Mouse (Mus musculus): ENCODE results near the gene Ccdc83. TPM values are rescaled to one million over a fixed set of nuclear protein-coding genes. Genes with fewer than 3 reads are reported as not detected.

Ccdc83 gene
- not detected in 2 replicates for polyA plus RNA-seq (2016; fragmentation: Nextera tagmentation; extraction: Ambion mirVana)

DNA sequence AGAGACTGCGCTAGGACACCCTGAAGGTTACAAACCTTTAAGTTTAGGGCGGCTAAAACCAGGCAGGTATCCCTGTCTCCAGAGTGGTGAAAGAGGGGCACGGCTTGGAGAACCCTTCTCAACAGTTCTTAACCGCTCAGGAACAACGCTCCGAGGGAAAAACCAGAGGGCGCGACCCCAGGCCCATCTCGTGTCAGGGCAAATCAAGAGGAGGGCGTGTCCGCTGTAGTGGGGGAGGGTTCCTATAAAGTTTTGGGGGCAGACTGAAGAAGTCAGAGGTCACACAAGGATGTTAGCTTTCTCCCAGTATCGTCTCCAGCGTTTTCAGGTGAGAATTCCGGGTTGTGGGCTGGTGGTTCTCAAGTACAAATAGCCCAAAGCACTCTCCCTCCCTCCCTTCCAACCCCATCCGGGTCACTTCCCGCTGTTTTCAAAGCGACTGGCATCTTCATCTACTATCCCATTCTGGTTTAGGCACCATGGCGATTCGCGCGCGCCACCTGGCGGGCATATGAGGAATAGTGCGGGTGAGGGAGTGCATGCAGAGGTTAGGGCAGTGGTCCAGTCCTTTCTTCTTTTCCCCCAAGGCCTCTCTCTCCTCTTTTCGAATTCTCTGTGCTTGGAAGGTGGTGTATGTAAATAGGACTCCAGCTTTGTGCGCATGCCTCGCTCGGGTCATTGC is at the start of gene Ccdc83:
Gene Ccdc83 (minus strand): TSS at position 489 of the 682 bp plus-strand sequence.
- peak within 1 kb of the TSS; percentile 47 for H3K4me3 ChIP-seq
- no peaks in the 10 kb centered on the region for H3K9me3 ChIP-seq (replicated peaks)
- peaks cover 18% of the 10 kb centered on the region for H3K4me1 ChIP-seq
- no peaks in the 10 kb centered on the region for H3K36me3 ChIP-seq
- peak within 1 kb of the TSS; percentile 76 for H3K27ac ChIP-seq (replicated peaks)
- DNase-seq (ENCODE audit: low spot score): peak; percentile 87
- 5% methylated on average over 28 of the region's 28 CpGs for WGBS
- no peaks in the 10 kb centered on the region for H3K27me3 ChIP-seq (ENCODE audit: low read depth, poor library complexity, severe bottlenecking)

DNA sequence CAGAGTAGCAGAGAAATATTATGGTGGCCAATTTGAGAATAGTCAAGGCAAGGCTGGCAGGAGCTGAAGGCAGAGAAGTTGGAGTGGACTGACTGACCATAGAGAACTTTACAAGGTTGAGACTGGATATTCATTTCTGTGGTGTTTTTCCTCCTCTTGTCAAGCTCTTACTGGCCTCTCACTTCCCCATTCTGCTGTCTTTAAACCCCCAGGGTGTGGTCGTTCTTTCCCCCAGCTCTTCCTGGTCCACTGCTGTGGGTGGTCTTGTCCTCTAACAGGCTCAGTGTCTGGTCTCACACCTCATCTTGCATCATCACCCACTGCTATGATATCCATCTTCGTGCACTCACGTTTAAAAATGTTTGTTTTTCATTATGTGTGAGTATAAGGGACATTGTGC is 47.8 kb upstream of the Ccdc83 start:
- Histone ChIP-seq H3K9me3 (replicated peaks) (no peaks in the 10 kb centered on the region), H3K27me3 (ENCODE audit: low read depth, poor library complexity, severe bottlenecking) (no peaks in the 10 kb centered on the region), H3K36me3 (no peaks in the 10 kb centered on the region), H3K27ac (replicated peaks) (no peak overlapping the region), H3K4me3 (no peak overlapping the region), H3K4me1 (peaks cover under 1% of the 10 kb centered on the region; the same call in 1 of the 2 replicates)
- 68% methylated on average over 3 of the region's 3 CpGs for WGBS
- DNase-seq (ENCODE audit: low spot score): no peak

DNA sequence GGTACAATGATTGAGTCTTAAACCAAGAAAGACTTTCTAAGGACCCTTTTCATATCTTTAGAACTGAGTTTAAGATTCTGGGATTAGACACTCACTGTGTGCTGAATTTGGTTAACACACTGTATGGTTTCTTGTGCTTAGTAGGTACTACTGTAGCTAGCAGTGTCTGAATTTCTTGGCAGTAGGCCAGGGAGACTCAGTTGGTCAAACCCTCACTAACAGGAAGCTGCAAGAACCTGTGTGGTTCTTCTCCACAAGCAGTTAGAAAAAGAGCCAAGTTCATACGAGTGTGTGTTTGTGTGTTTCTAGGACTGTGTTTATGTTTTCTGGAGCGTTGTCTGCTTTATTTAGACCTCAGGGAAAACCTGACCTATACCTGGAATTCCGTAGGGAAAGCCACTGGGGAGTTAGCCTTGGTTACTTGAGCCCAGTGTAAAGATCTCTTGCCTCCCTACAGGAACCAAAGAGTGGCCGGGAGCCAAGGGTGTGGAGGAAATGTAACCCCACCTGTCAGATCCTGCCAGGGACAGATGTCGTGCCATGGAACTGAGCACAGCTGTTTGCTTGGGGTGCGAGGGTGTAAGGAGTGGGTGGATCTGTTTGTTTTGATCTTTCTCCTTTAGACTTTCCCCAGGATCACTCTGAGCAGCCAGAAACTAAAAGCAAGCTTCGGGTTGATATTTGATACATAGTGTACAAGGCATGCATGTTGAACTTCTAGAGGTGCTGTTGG is 46.7 kb upstream of the Ccdc83 start:
- Histone ChIP-seq H3K4me1 (peaks cover 6% of the 10 kb centered on the region), H3K27ac (replicated peaks) (no peak overlapping the region), H3K27me3 (ENCODE audit: low read depth, poor library complexity, severe bottlenecking) (0 out of 2 replicates have a peak, but pooled peaks cover 8% of the 10 kb centered on the region), H3K4me3 (no peak overlapping the region), H3K36me3 (no peaks in the 10 kb centered on the region), H3K9me3 (replicated peaks) (no peaks in the 10 kb centered on the region)
- no peak for DNase-seq (ENCODE audit: low spot score)
- WGBS: 72% methylated on average over 7 of the region's 7 CpGs

DNA sequence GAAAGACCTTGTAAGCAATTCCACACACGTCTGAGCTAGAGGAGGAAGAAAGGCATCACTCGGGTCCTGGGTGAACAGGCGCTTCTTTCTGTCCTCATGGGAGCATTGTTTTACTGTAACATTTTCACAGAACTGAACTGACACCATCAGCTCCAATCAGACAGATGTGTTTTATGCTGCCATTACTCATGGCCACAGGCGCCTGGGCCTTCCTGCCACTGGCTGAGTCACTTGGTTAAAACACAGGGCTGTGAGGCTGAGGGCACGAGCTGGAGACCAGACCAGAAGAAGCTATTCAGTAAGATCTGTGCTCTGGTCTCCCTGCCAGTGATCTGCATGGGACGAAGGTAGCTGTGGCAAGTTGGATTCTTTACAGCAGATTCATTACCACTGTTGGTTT is 42.4 kb upstream of the Ccdc83 start:
- no peak for DNase-seq (ENCODE audit: low spot score)
- peaks cover 30% of the 10 kb centered on the region for H3K4me1 ChIP-seq
- WGBS: 84% methylated on average over 6 of the region's 6 CpGs
- H3K9me3 ChIP-seq (replicated peaks): no peaks in the 10 kb centered on the region
- H3K27ac ChIP-seq (replicated peaks): no peak overlapping the region
- H3K36me3 ChIP-seq: no peaks in the 10 kb centered on the region
- peaks cover 30% of the 10 kb centered on the region for H3K27me3 ChIP-seq (ENCODE audit: low read depth, poor library complexity, severe bottlenecking)
- no peak overlapping the region for H3K4me3 ChIP-seq

DNA sequence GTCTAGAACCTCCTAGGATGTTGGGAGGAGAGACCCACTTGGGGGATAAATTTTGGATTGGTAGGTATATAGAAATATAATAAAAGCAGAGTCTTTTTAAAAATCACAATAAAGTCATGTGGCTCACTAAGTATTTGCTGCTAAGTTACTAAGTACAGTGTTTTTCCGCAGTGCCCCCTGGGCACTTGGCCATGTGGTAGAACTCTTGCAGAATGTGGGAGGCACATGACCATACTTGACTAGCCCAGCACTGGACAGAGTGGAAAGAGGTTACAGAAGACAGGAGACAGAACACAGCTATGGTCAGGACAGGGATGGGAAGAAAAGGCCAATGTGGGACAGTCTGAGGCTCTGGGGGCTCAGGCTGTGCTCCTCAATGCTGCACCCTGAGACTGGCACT is 41.4 kb upstream of the Ccdc83 start:
- 86% methylated on average over 1 of the region's 1 CpGs for WGBS
- H3K27me3 ChIP-seq (ENCODE audit: low read depth, poor library complexity, severe bottlenecking): peaks cover 41% of the 10 kb centered on the region
- H3K9me3 ChIP-seq (replicated peaks): no peaks in the 10 kb centered on the region
- DNase-seq (ENCODE audit: low spot score): no peak
- no peak overlapping the region for H3K4me3 ChIP-seq
- no peaks in the 10 kb centered on the region for H3K36me3 ChIP-seq
- peak overlapping the region; percentile 66 for H3K27ac ChIP-seq (replicated peaks)
- H3K4me1 ChIP-seq: peaks cover 39% of the 10 kb centered on the region

DNA sequence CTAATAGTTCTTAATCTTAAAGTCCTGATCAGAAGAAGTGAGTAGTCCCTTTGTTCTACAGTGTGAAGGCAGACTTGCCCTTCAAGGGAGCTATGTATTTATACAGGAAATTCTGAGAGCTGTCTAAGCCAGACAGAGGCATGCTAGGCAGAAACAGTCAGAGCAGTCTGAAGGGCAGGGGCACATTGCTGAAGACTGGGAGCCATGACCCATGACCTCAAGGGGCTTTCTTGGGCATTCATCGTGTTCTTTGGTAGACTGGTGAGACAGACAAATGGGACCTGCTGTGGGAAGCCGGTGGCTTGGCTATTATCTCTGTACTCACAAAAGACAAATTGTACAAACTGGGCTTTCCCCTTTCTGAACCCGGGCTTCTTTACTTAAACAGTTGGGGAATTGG is 40.5 kb upstream of the Ccdc83 start:
- H3K27me3 ChIP-seq (ENCODE audit: low read depth, poor library complexity, severe bottlenecking): peaks cover 46% of the 10 kb centered on the region
- H3K9me3 ChIP-seq (replicated peaks): no peaks in the 10 kb centered on the region
- H3K4me1 ChIP-seq: peaks cover 39% of the 10 kb centered on the region
- H3K36me3 ChIP-seq: no peaks in the 10 kb centered on the region
- H3K4me3 ChIP-seq: no peak overlapping the region
- peak; percentile 72 for DNase-seq (ENCODE audit: low spot score)
- WGBS: 11% methylated on average over 3 of the region's 3 CpGs
- peak overlapping the region; percentile 69 for H3K27ac ChIP-seq (replicated peaks)

DNA sequence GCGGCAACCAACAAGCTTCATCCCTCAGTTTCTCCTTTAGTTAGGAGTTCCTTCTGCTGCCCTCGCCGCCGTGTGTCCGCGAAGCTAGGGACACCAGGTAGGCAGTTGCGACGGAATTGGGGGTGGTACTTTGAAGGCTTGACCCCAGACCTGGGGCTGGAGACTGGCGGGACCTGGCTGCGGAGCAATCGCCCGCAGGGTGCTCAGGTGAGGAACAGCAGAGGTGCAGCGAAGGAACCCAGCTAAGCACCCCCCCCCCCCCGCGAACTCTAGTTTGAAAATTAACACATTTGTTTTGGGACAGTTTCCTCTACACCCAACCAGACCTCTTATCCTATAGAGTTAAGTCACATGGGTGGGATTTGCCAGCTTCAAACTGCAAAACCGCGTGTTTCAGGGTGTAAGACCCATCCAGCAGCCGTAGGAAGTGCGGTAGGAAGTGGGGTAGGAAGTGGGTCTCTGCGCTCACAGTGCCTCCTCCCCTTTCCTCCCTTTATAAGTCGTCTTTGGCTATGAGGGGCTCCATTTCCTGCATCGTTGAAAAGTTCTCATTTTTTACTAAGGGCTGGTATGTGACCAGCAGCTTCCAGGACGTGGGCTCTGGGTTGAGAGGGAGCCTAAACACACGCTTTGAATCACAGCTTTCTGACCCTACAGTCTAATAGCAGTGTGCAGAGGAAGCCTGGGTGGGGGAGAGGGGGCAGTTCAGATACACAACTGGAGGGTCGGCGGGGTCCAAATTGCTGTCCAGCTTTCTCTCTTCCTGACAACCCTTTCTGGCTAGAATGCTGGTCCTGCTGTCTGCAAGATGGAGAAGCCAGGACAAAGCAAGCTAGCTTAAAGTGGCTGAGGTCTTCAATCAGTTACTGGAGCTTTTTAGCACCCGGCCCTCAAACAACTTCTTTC is 37.3 kb upstream of the Ccdc83 start:
- Histone ChIP-seq H3K27ac (replicated peaks) (peak overlapping the region; percentile 74), H3K4me3 (peak overlapping the region; percentile 72), H3K4me1 (peaks cover 38% of the 10 kb centered on the region), H3K9me3 (replicated peaks) (no peaks in the 10 kb centered on the region), H3K36me3 (no peaks in the 10 kb centered on the region), H3K27me3 (ENCODE audit: low read depth, poor library complexity, severe bottlenecking) (peaks cover 60% of the 10 kb centered on the region)
- DNase-seq (ENCODE audit: low spot score): peak; percentile 28
- 7% methylated on average over 27 of the region's 27 CpGs for WGBS

DNA sequence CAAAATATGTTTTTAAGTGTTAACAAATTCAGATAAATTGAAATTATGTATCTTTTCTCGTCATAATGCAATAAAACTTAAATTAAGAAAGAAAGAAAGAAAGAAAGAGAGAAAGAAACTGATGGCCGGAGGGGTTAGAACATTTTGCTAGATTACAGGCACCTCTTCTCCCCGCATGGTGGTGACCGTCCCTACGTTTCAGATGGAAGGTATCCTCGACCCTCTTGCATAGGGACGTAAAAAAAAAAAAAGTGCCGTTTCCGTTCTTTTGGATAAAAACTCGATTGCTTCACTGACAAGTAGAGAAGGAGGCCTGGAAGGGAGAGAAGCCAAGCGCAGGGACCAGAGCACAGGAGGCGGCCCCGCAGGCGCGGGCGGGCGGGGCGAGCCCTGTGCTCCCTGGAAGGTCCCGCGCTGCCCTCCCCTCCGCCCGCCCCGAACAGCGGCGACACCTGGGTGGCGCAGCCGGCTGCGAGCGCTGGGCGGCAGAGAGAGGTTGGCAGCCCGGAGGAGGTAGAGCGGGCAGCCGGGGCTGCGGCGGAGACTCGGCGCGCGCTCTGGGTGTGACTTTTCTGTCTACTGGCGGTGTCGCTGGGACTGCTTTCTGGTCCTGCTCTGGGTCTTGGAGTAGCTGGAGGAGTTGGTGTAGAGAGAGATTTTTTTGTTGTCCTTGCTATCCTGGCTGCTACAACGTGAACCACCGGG is 36.5 kb upstream of the Ccdc83 start, which contains the start of gene Sytl2:
Gene Sytl2 (plus strand): TSS at position 311 of the 705 bp plus-strand sequence.
- WGBS: 1% methylated on average over 43 of the region's 43 CpGs
- peak; percentile 53 for DNase-seq (ENCODE audit: low spot score)
- peak within 1 kb of the TSS; percentile 74 for H3K27ac ChIP-seq (replicated peaks)
- peaks cover 30% of the 10 kb centered on the region for H3K4me1 ChIP-seq
- H3K36me3 ChIP-seq: no peaks in the 10 kb centered on the region
- H3K4me3 ChIP-seq: peak within 1 kb of the TSS; percentile 72
- H3K27me3 ChIP-seq (ENCODE audit: low read depth, poor library complexity, severe bottlenecking): peaks cover 55% of the 10 kb centered on the region
- H3K9me3 ChIP-seq (replicated peaks): no peaks in the 10 kb centered on the region

DNA sequence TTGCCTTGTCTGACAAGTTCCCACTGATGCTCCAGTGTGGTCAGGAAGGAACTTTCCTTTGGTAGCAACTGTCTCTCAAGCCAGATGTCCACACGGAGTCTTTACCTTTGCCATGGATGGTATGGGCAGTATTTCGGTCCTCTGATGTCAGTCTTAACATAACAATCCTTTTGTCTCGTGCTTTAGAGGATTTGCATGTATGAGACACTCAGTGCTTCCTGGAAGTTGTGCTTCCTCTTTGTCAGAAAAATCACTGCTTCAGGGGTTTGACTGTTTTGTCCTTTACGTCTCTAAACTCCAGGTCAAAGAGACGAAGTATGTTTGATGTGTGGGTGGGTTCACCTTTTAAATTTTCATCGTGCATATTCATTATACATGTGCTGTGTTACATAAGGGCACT is 26.3 kb upstream of the Ccdc83 start:
- DNase-seq (ENCODE audit: low spot score): no peak
- Histone ChIP-seq H3K4me3 (no peak overlapping the region), H3K27me3 (ENCODE audit: low read depth, poor library complexity, severe bottlenecking) (no peaks in the 10 kb centered on the region), H3K36me3 (no peaks in the 10 kb centered on the region), H3K9me3 (replicated peaks) (no peaks in the 10 kb centered on the region), H3K27ac (replicated peaks) (no peak overlapping the region), H3K4me1 (no peaks in the 10 kb centered on the region)
- WGBS: 87% methylated on average over 6 of the region's 6 CpGs

DNA sequence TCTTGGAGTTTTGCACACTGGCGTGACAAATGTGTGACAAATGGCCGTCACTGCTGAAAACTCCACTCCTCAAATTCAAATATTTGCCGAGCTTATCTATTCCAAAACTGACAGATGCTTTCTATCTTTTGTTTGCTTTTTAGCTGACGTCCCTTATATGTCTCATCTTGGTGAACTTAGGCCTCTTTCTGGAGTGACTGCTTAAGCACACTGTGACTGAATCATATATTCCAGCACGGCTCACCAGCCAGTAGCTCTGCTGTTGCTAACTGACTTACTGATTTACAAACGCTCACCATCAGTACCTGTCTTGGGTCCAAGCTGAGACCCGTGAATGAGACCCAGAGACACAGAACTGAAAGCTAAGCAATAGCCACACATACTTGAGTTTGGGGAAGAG is 19.2 kb upstream of the Ccdc83 start:
- H3K27ac ChIP-seq (replicated peaks): no peak overlapping the region

DNA sequence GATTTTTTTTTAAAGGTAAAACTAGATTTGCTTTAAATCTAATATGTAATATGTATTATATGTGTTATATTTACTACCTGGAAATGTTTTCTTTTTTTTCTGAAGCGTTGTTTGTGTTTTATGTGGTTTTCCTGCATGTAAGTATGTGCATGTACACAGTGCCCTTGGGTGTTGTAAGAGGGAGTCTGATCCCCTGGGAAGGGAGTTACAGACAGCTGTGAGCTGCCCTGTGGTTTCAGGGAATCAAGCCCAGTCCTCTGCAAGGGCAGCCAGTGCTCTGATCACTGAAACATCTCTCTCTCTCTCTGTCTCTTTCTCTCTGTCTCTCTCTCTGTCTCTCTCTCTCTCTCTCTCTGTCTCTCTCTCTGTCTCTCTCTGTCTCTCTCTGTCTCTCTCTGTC is 17.2 kb upstream of the Ccdc83 start:
- no peaks in the 10 kb centered on the region for H3K4me1 ChIP-seq
- H3K27ac ChIP-seq (replicated peaks): no peak overlapping the region
- H3K4me3 ChIP-seq: no peak overlapping the region
- 90% methylated on average over 1 of the region's 1 CpGs for WGBS
- H3K27me3 ChIP-seq (ENCODE audit: low read depth, poor library complexity, severe bottlenecking): no peaks in the 10 kb centered on the region
- no peaks in the 10 kb centered on the region for H3K36me3 ChIP-seq
- no peaks in the 10 kb centered on the region for H3K9me3 ChIP-seq (replicated peaks)
- no peak for DNase-seq (ENCODE audit: low spot score)

More for the DNA sequence above, 19.2 kb upstream of the Ccdc83 start:
- no peaks in the 10 kb centered on the region for H3K36me3 ChIP-seq
- H3K4me1 ChIP-seq: no peaks in the 10 kb centered on the region
- no peaks in the 10 kb centered on the region for H3K27me3 ChIP-seq (ENCODE audit: low read depth, poor library complexity, severe bottlenecking)
- 77% methylated on average over 7 of the region's 7 CpGs for whole genome bisulfite sequencing
- H3K4me3 ChIP-seq: no peak overlapping the region
- no peaks in the 10 kb centered on the region for H3K9me3 ChIP-seq (replicated peaks)
- no peak for DNase-seq (ENCODE audit: low spot score)
